Comparison of ENCODE assay signal across 21 mouse cellular contexts in genomic region chr4:88739036-88739435, GRCm38 (mm10). TPM values are rescaled to one million over a fixed set of nuclear protein-coding genes. Genes with fewer than 3 reads are reported as not detected.
"Had no signal": no experiment of that assay in that cellular context is flagged by ENCODE, and none has a peak within 500 bp of the region (broad histone marks: within the 10 kb centered on the region; RNA-seq: fewer than 3 reads in every experiment).

No protein-coding gene starts in this region.

- H3K4me2 ChIP-seq: limb, embryonic 13.5 days; liver, embryonic 13.5 days; midbrain, embryonic 15.5 days; neural tube, embryonic 13.5 days had no signal

- H3K4me1 ChIP-seq: limb, embryonic 13.5 days; liver, embryonic 13.5 days; midbrain, embryonic 10.5 days; midbrain, embryonic 15.5 days; neural tube, embryonic 13.5 days had no signal

- H3K9me3 ChIP-seq: limb, embryonic 10.5 days; limb, embryonic 13.5 days; liver, embryonic 13.5 days; megakaryocyte, embryonic 14.5 days; midbrain, embryonic 10.5 days; midbrain, embryonic 15.5 days; neural tube, embryonic 13.5 days had no signal

- H3K4me3 ChIP-seq: layer of hippocampus, adult 2 months; limb, embryonic 10.5 days; limb, embryonic 13.5 days; liver, embryonic 13.5 days; megakaryocyte, embryonic 14.5 days; midbrain, embryonic 10.5 days; midbrain, embryonic 15.5 days; myocyte; neural tube, embryonic 13.5 days had no signal

- H3K36me3 ChIP-seq: limb, embryonic 10.5 days; limb, embryonic 13.5 days; liver, embryonic 13.5 days; midbrain, embryonic 10.5 days; midbrain, embryonic 15.5 days; neural tube, embryonic 13.5 days had no signal

- H3K27ac ChIP-seq: kidney, postnatal 0 days; layer of hippocampus, adult 2 months; limb, embryonic 10.5 days; limb, embryonic 13.5 days; liver, embryonic 13.5 days; midbrain, embryonic 10.5 days; midbrain, embryonic 15.5 days; neural tube, embryonic 13.5 days; stomach, postnatal 0 days had no signal

- H3K27me3 ChIP-seq: limb, embryonic 13.5 days; midbrain, embryonic 15.5 days; neural tube, embryonic 13.5 days had no signal

- H3K9ac ChIP-seq: limb, embryonic 13.5 days; liver, embryonic 13.5 days; midbrain, embryonic 15.5 days; neural tube, embryonic 13.5 days had no signal

- ATAC-seq: midbrain, embryonic 15.5 days had no signal

RNA-seq across cellular contexts. Expression of gene Gm13271, which starts 15.6 kb away (rescaled TPM):
- total RNA-seq: layer of hippocampus, adult 2 months; layer of hippocampus, postnatal 25 days; left cerebral cortex, adult 18-20 months; left cerebral cortex, postnatal 25 days; liver, adult 2 months had no signal
- polyA plus RNA-seq: large intestine, adult 2 months; limb, embryonic 13.5 days; liver, adult 2 months; liver, embryonic 13.5 days; liver, embryonic 16.5 days; lung, adult 2 months; lung, embryonic 16.5 days; midbrain, embryonic 10.5 days; midbrain, embryonic 15.5 days; myocyte; neural tube, embryonic 13.5 days; stomach, embryonic 14.5 days; stomach, postnatal 0 days; thymus, adult 2 months had no signal

RNA-seq across cellular contexts. Expression of gene Gm26566, which starts 17.4 kb away (rescaled TPM):
- polyA plus RNA-seq: liver, adult 2 months had no signal

RNA-seq across cellular contexts. Expression of gene Gm13283, which starts 20.9 kb away (rescaled TPM):
- total RNA-seq: layer of hippocampus, adult 2 months; layer of hippocampus, postnatal 25 days; left cerebral cortex, adult 18-20 months; left cerebral cortex, postnatal 25 days; liver, adult 2 months had no signal
- polyA plus RNA-seq: large intestine, adult 2 months; liver, adult 2 months; liver, embryonic 13.5 days; liver, embryonic 16.5 days; lung, adult 2 months; midbrain, embryonic 15.5 days; myocyte; neural tube, embryonic 13.5 days; stomach, embryonic 14.5 days had no signal

RNA-seq across cellular contexts. Expression of gene Gm13290, which starts 34.6 kb away (rescaled TPM):
- total RNA-seq: layer of hippocampus, adult 2 months; layer of hippocampus, postnatal 25 days; left cerebral cortex, adult 18-20 months; left cerebral cortex, postnatal 25 days; liver, adult 2 months had no signal
- polyA plus RNA-seq: large intestine, adult 2 months; liver, adult 2 months; liver, embryonic 13.5 days; liver, embryonic 16.5 days; lung, adult 2 months; midbrain, embryonic 10.5 days; midbrain, embryonic 15.5 days; neural tube, embryonic 13.5 days; thymus, adult 2 months had no signal
